Mouse (Mus musculus): ENCODE data around the gene Nhlrc1. TPM values are rescaled to one million over a fixed set of nuclear protein-coding genes. Genes with fewer than 3 reads are reported as not detected.

Gene Nhlrc1
- polyA plus RNA-seq, 1 experiment from 2014 or later: 4.9 TPM

GRCm38 (mm10) chr13:46997355-46997754 is 17.3 kb downstream of the Nhlrc1 start:
- no peaks in the 10 kb centered on the region for H3K27me3 ChIP-seq
- no peak overlapping the region for H3K4me2 ChIP-seq (replicated peaks)
- no peaks in the 10 kb centered on the region for H3K36me3 ChIP-seq
- H3K9ac ChIP-seq: no peak overlapping the region
- no peaks in the 10 kb centered on the region for H3K4me1 ChIP-seq
- ATAC-seq (ENCODE audit: insufficient number of reproducible peaks, insufficient read depth, low FRiP score, low TSS enrichment): no peak
- H3K9me3 ChIP-seq: no peaks in the 10 kb centered on the region
- 68% methylated on average over 4 of the region's 4 CpGs for WGBS
- H3K4me3 ChIP-seq: no peak overlapping the region
- no peak overlapping the region for H3K27ac ChIP-seq

- Histone ChIP-seq H3K36me3 (no peaks in the 10 kb centered on the region), H3K4me2 (replicated peaks) (no peak overlapping the region), H3K27me3 (no peaks in the 10 kb centered on the region), H3K9me3 (no peaks in the 10 kb centered on the region), H3K4me1 (no peaks in the 10 kb centered on the region), H3K4me3 (no peak overlapping the region), H3K27ac (no peak overlapping the region), H3K9ac (no peak overlapping the region)
- ATAC-seq (ENCODE audit: insufficient number of reproducible peaks, insufficient read depth, low FRiP score, low TSS enrichment): no peak
- 75% methylated on average over 2 of the region's 2 CpGs for WGBS
Observed at GRCm38 (mm10) chr13:46993274-46993551, 21.4 kb downstream of the Nhlrc1 start.

GRCm38 (mm10) chr13:46992516-46993273 is 22.0 kb downstream of the Nhlrc1 start:
- H3K4me2 ChIP-seq (replicated peaks): no peak overlapping the region
- H3K36me3 ChIP-seq: no peaks in the 10 kb centered on the region
- ATAC-seq (ENCODE audit: insufficient number of reproducible peaks, insufficient read depth, low FRiP score, low TSS enrichment): no peak
- H3K27ac ChIP-seq: no peak overlapping the region
- no peaks in the 10 kb centered on the region for H3K4me1 ChIP-seq
- no peaks in the 10 kb centered on the region for H3K9me3 ChIP-seq
- WGBS: 71% methylated on average over 7 of the region's 7 CpGs
- no peaks in the 10 kb centered on the region for H3K27me3 ChIP-seq
- no peak overlapping the region for H3K9ac ChIP-seq
- no peak overlapping the region for H3K4me3 ChIP-seq

- Histone ChIP-seq H3K27ac (no peak overlapping the region), H3K36me3 (no peaks in the 10 kb centered on the region), H3K4me2 (replicated peaks) (no peak overlapping the region), H3K27me3 (no peaks in the 10 kb centered on the region), H3K9me3 (no peaks in the 10 kb centered on the region), H3K4me3 (no peak overlapping the region), H3K4me1 (no peaks in the 10 kb centered on the region), H3K9ac (no peak overlapping the region)
- ATAC-seq (ENCODE audit: insufficient number of reproducible peaks, insufficient read depth, low FRiP score, low TSS enrichment): no peak
- WGBS: 42% methylated on average over 4 of the region's 4 CpGs
Observed at GRCm38 (mm10) chr13:46990376-46991011, 24.2 kb downstream of the Nhlrc1 start.

- H3K9ac ChIP-seq: no peak overlapping the region
- no peaks in the 10 kb centered on the region for H3K36me3 ChIP-seq
- H3K4me1 ChIP-seq: no peaks in the 10 kb centered on the region
- H3K27ac ChIP-seq: no peak overlapping the region
- H3K4me3 ChIP-seq: no peak overlapping the region
- H3K4me2 ChIP-seq (replicated peaks): no peak overlapping the region
- no peaks in the 10 kb centered on the region for H3K9me3 ChIP-seq
- 77% methylated on average over 8 of the region's 8 CpGs for WGBS
- no peaks in the 10 kb centered on the region for H3K27me3 ChIP-seq
- no peak for ATAC-seq (ENCODE audit: insufficient number of reproducible peaks, insufficient read depth, low FRiP score, low TSS enrichment)
Observed at GRCm38 (mm10) chr13:46987941-46988340, 26.7 kb downstream of the Nhlrc1 start.

- 76% methylated on average over 6 of the region's 6 CpGs for WGBS
- H3K36me3 ChIP-seq: no peaks in the 10 kb centered on the region
- H3K27me3 ChIP-seq: no peaks in the 10 kb centered on the region
- no peak overlapping the region for H3K4me2 ChIP-seq (replicated peaks)
- H3K9me3 ChIP-seq: no peaks in the 10 kb centered on the region
- H3K4me1 ChIP-seq: no peaks in the 10 kb centered on the region
- no peak for ATAC-seq (ENCODE audit: insufficient number of reproducible peaks, insufficient read depth, low FRiP score, low TSS enrichment)
- no peak overlapping the region for H3K9ac ChIP-seq
- no peak overlapping the region for H3K4me3 ChIP-seq
- no peak overlapping the region for H3K27ac ChIP-seq
Observed at GRCm38 (mm10) chr13:46986208-46986607, 28.4 kb downstream of the Nhlrc1 start.

- Histone ChIP-seq H3K36me3 (no peaks in the 10 kb centered on the region), H3K4me2 (replicated peaks) (no peak overlapping the region), H3K27me3 (no peaks in the 10 kb centered on the region), H3K27ac (no peak overlapping the region), H3K4me1 (peaks cover 8% of the 10 kb centered on the region), H3K9ac (no peak overlapping the region), H3K4me3 (no peak overlapping the region), H3K9me3 (no peaks in the 10 kb centered on the region)
- WGBS: 94% methylated on average over 2 of the region's 2 CpGs
- no peak for ATAC-seq (ENCODE audit: insufficient number of reproducible peaks, insufficient read depth, low FRiP score, low TSS enrichment)
Observed at GRCm38 (mm10) chr13:46983878-46984277, 30.8 kb downstream of the Nhlrc1 start.

GRCm38 (mm10) chr13:46979836-46980490 is 34.7 kb downstream of the Nhlrc1 start:
- no peaks in the 10 kb centered on the region for H3K36me3 ChIP-seq
- H3K9ac ChIP-seq: no peak overlapping the region
- WGBS: 50% methylated on average over 13 of the region's 13 CpGs
- no peak overlapping the region for H3K4me2 ChIP-seq (replicated peaks)
- H3K4me3 ChIP-seq: no peak overlapping the region
- H3K27ac ChIP-seq: 0 out of 2 replicates have a peak overlapping the region, but pooled peaks have one; percentile 2
- peaks cover 19% of the 10 kb centered on the region for H3K4me1 ChIP-seq
- H3K27me3 ChIP-seq: no peaks in the 10 kb centered on the region
- ATAC-seq (ENCODE audit: insufficient number of reproducible peaks, insufficient read depth, low FRiP score, low TSS enrichment): no peak
- no peaks in the 10 kb centered on the region for H3K9me3 ChIP-seq

GRCm38 (mm10) chr13:46976532-46976931 is 38.1 kb downstream of the Nhlrc1 start:
- no peak for ATAC-seq (ENCODE audit: insufficient number of reproducible peaks, insufficient read depth, low FRiP score, low TSS enrichment)
- H3K36me3 ChIP-seq: no peaks in the 10 kb centered on the region
- H3K9me3 ChIP-seq: no peaks in the 10 kb centered on the region
- H3K4me1 ChIP-seq: peaks cover 19% of the 10 kb centered on the region
- H3K9ac ChIP-seq: no peak overlapping the region
- H3K4me2 ChIP-seq (replicated peaks): no peak overlapping the region
- H3K27ac ChIP-seq: no peak overlapping the region
- H3K4me3 ChIP-seq: no peak overlapping the region
- H3K27me3 ChIP-seq: no peaks in the 10 kb centered on the region
- 84% methylated on average over 7 of the region's 7 CpGs for WGBS

GRCm38 (mm10) chr13:46975930-46976329 is 38.7 kb downstream of the Nhlrc1 start:
- Histone ChIP-seq H3K9ac (no peak overlapping the region), H3K4me3 (no peak overlapping the region), H3K4me1 (peaks cover 19% of the 10 kb centered on the region), H3K36me3 (no peaks in the 10 kb centered on the region), H3K27ac (no peak overlapping the region; the same call in 1 of the 2 replicates), H3K4me2 (replicated peaks) (no peak overlapping the region), H3K27me3 (no peaks in the 10 kb centered on the region), H3K9me3 (no peaks in the 10 kb centered on the region)
- no peak for ATAC-seq (ENCODE audit: insufficient number of reproducible peaks, insufficient read depth, low FRiP score, low TSS enrichment)
- 45% methylated on average over 4 of the region's 4 CpGs for WGBS

- H3K4me1 ChIP-seq: peaks cover 18% of the 10 kb centered on the region
- no peaks in the 10 kb centered on the region for H3K36me3 ChIP-seq
- peak overlapping the region; percentile 50 for H3K27ac ChIP-seq
- H3K4me2 ChIP-seq (replicated peaks): peak overlapping the region; percentile 32
- ATAC-seq (ENCODE audit: insufficient number of reproducible peaks, insufficient read depth, low FRiP score, low TSS enrichment): peak; percentile 76; the same call in 1 of the 2 replicates
- no peaks in the 10 kb centered on the region for H3K9me3 ChIP-seq
- WGBS: 30% methylated on average over 14 of the region's 14 CpGs
- peak overlapping the region; percentile 15 for H3K4me3 ChIP-seq
- H3K9ac ChIP-seq: no peak overlapping the region
- no peaks in the 10 kb centered on the region for H3K27me3 ChIP-seq
Observed at GRCm38 (mm10) chr13:46975031-46975551, 39.6 kb downstream of the Nhlrc1 start.
